Mouse (Mus musculus): Measurements from ENCODE around the gene Tmem115. TPM values are rescaled to one million over a fixed set of nuclear protein-coding genes. Genes with fewer than 3 reads are reported as not detected.

Tmem115 gene
- total and polyA plus RNA-seq, 3 experiments: 20.3 to 25.9 (median 22.9) TPM

- no peaks in the 10 kb centered on the region for H3K27me3 ChIP-seq (ENCODE audit: control insufficient read depth, insufficient read depth, low read length)
- 36% methylated on average over 8 of the region's 8 CpGs for WGBS
- peaks cover 3% of the 10 kb centered on the region for H3K79me2 ChIP-seq (replicated peaks; ENCODE audit: control insufficient read depth, insufficient read depth, low read length)
- TF ChIP-seq CTCF (IDR thresholded peaks at IDR 0.05) (no peak), POLR2A (IDR thresholded peaks at IDR 0.05; ENCODE audit: insufficient read depth, low read depth, low read length) (no peak)
- H3K27ac ChIP-seq: peak overlapping the region; percentile 59
- intact Hi-C loops (cut with DNase I): no loop called here
- peaks cover 4% of the 10 kb centered on the region; the same call in 1 of the 2 replicates for H3K36me3 ChIP-seq (ENCODE audit: control insufficient read depth, insufficient read depth, low read length)
- peak overlapping the region; percentile 86 for H3K9ac ChIP-seq (ENCODE audit: low read depth, low read length)
- DNase-seq: no peak
- peaks cover 17% of the 10 kb centered on the region for H3K4me1 ChIP-seq (ENCODE audit: control insufficient read depth, insufficient read depth, low read length)
- H3K4me3 ChIP-seq: peak overlapping the region; percentile 51
Observed at GRCm38 (mm10) chr9:107551890-107552355, 18.2 kb downstream of the Tmem115 start.

- TF ChIP-seq POLR2A (IDR thresholded peaks at IDR 0.05; ENCODE audit: insufficient read depth, low read depth, low read length): no peak
- TF ChIP-seq CTCF (IDR thresholded peaks at IDR 0.05): no peak
- TF ChIP-seq EP300 (IDR thresholded peaks at IDR 0.05; ENCODE audit: insufficient read depth, low read depth, low read length): no peak
- peaks cover 10% of the 10 kb centered on the region for H3K36me3 ChIP-seq (ENCODE audit: control insufficient read depth, insufficient read depth, low read length)
- WGBS: 84% methylated on average over 5 of the region's 5 CpGs
- H3K27me3 ChIP-seq (ENCODE audit: control insufficient read depth, insufficient read depth, low read length): no peaks in the 10 kb centered on the region
- no peak overlapping the region for H3K27ac ChIP-seq
- H3K79me2 ChIP-seq (replicated peaks; ENCODE audit: control insufficient read depth, insufficient read depth, low read length): peaks cover 3% of the 10 kb centered on the region
- DNase-seq: no peak
- peaks cover 16% of the 10 kb centered on the region for H3K4me1 ChIP-seq (ENCODE audit: control insufficient read depth, insufficient read depth, low read length)
- intact Hi-C loops (cut with DNase I): no loop called here
- no peak overlapping the region for H3K4me3 ChIP-seq
- no peak overlapping the region for H3K9ac ChIP-seq (ENCODE audit: low read depth, low read length)
Observed at GRCm38 (mm10) chr9:107552690-107553393, 19.1 kb downstream of the Tmem115 start.

- TF ChIP-seq CTCF (IDR thresholded peaks at IDR 0.05): no peak
- no peak for TF ChIP-seq EP300 (IDR thresholded peaks at IDR 0.05; ENCODE audit: insufficient read depth, low read depth, low read length)
- Histone ChIP-seq H3K4me3 (peak overlapping the region; percentile 60), H3K27ac (peak overlapping the region; percentile 85), H3K4me1 (ENCODE audit: control insufficient read depth, insufficient read depth, low read length) (peaks cover 16% of the 10 kb centered on the region), H3K79me2 (replicated peaks; ENCODE audit: control insufficient read depth, insufficient read depth, low read length) (peaks cover 5% of the 10 kb centered on the region), H3K9ac (ENCODE audit: low read depth, low read length) (peak overlapping the region; percentile 74), H3K27me3 (ENCODE audit: control insufficient read depth, insufficient read depth, low read length) (no peaks in the 10 kb centered on the region), H3K36me3 (ENCODE audit: control insufficient read depth, insufficient read depth, low read length) (peaks cover 14% of the 10 kb centered on the region)
- intact Hi-C loops (cut with DNase I): loop anchor here (2.0 kb wide), 1 partner anchor 15 kb away; no protein-coding TSS in a partner anchor
- WGBS: 10% methylated on average over 37 of the region's 37 CpGs
- peak in 1 of 2 experiments; percentile 64 for DNase-seq
Observed at GRCm38 (mm10) chr9:107553541-107554318, 20.0 kb downstream of the Tmem115 start.

- intact Hi-C loops (cut with DNase I): loop anchor here (2.0 kb wide), 1 partner anchor 14 kb away; no protein-coding TSS in a partner anchor
- peaks cover 16% of the 10 kb centered on the region for H3K4me1 ChIP-seq (ENCODE audit: control insufficient read depth, insufficient read depth, low read length)
- H3K27ac ChIP-seq: peak overlapping the region; percentile 99
- DNase-seq: peak; percentile 96
- peaks cover 5% of the 10 kb centered on the region for H3K79me2 ChIP-seq (replicated peaks; ENCODE audit: control insufficient read depth, insufficient read depth, low read length)
- peak overlapping the region; percentile 91 for H3K9ac ChIP-seq (ENCODE audit: low read depth, low read length)
- H3K27me3 ChIP-seq (ENCODE audit: control insufficient read depth, insufficient read depth, low read length): no peaks in the 10 kb centered on the region
- peaks cover 16% of the 10 kb centered on the region for H3K36me3 ChIP-seq (ENCODE audit: control insufficient read depth, insufficient read depth, low read length)
- under 1% methylated on average over 53 of the region's 53 CpGs for WGBS
- peak overlapping the region; percentile 97 for H3K4me3 ChIP-seq
- TF ChIP-seq CTCF (IDR thresholded peaks at IDR 0.05) (peak; percentile 36), POLR2A (IDR thresholded peaks at IDR 0.05; ENCODE audit: insufficient read depth, low read depth, low read length) (peak; percentile 96), EP300 (IDR thresholded peaks at IDR 0.05; ENCODE audit: insufficient read depth, low read depth, low read length) (peak; percentile 49)
Observed at GRCm38 (mm10) chr9:107554319-107554825, 20.6 kb downstream of the Tmem115 start.

GRCm38 (mm10) chr9:107555031-107555457 lies 21.3 kb downstream of the Tmem115 start:
- H3K27ac ChIP-seq: peak overlapping the region; percentile 99
- H3K9ac ChIP-seq (ENCODE audit: low read depth, low read length): peak overlapping the region; percentile 91
- H3K36me3 ChIP-seq (ENCODE audit: control insufficient read depth, insufficient read depth, low read length): peaks cover 19% of the 10 kb centered on the region
- WGBS: 0% methylated on average over 23 of the region's 23 CpGs
- H3K79me2 ChIP-seq (replicated peaks; ENCODE audit: control insufficient read depth, insufficient read depth, low read length): peaks cover 5% of the 10 kb centered on the region
- H3K4me3 ChIP-seq: peak overlapping the region; percentile 97
- intact Hi-C loops (cut with DNase I): loop anchor here (2.0 kb wide), 1 partner anchor 14 kb away; no protein-coding TSS in a partner anchor
- H3K27me3 ChIP-seq (ENCODE audit: control insufficient read depth, insufficient read depth, low read length): no peaks in the 10 kb centered on the region
- peak; percentile 80 to 86 for DNase-seq
- peaks cover 16% of the 10 kb centered on the region for H3K4me1 ChIP-seq (ENCODE audit: control insufficient read depth, insufficient read depth, low read length)
- peak; percentile 83 for TF ChIP-seq POLR2A (IDR thresholded peaks at IDR 0.05; ENCODE audit: insufficient read depth, low read depth, low read length)
- TF ChIP-seq EP300 (IDR thresholded peaks at IDR 0.05; ENCODE audit: insufficient read depth, low read depth, low read length): peak; percentile 91
- no peak for TF ChIP-seq CTCF (IDR thresholded peaks at IDR 0.05)
